In the genomic region with DNA sequence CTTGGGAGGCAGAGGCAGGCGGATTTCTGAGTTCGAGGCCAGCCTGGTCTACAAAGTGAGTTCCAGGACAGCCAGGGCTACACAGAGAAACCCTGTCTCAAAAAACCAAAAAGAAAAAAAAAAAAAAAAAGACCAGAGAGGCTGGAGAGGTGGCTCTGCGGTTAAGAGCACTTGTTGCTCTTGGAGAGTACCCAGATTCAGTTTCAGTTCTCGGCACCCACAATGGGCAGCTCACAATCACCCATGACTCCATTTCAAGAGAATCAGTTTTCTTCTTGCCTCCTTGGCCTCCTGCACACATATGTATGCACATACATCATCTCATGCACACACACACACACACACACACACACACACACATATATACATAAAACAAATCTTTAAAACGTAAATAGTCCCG, we compare ENCODE assay signal across 7 mouse cellular contexts. TPM values are rescaled to one million over a fixed set of nuclear protein-coding genes. Genes with fewer than 3 reads are reported as not detected.
A peak's percentile ranks its signal among the peaks of the same experiment; 100 is the strongest.
DNase-seq lines count a peak whose midpoint lies in the region; ATAC-seq and TF ChIP-seq lines count a peak whose summit lies in the region.
"Not testable (repeated sequence)": the region's sequence is repeated elsewhere in the genome, so short reads cannot be mapped to it uniquely, and the experiment has no call there.

No protein-coding gene starts in this region.

- not testable (repeated sequence) for ATAC-seq in lung, postnatal 0 days

- in situ Hi-C loops in CH12.LX (cut with MboI; ENCODE audit: low pct_ligation_motif_present, low pct_unique_long_range_greater_than_20kb, low sequenced_read_pairs): not testable (repeated sequence)

- not testable (repeated sequence) for TF ChIP-seq POLR2A in CH12.LX (IDR thresholded peaks at IDR 0.05; ENCODE audit: low read depth, low read length)

- peak; percentile 66 for TF ChIP-seq EP300 in CH12.LX (IDR thresholded peaks at IDR 0.05; ENCODE audit: low read length)
- not testable (repeated sequence) for TF ChIP-seq EP300 in lung, postnatal 0 days (IDR thresholded peaks at IDR 0.05)

- not testable (repeated sequence) for TF ChIP-seq RAD21 in CH12.LX (IDR thresholded peaks at IDR 0.05; ENCODE audit: low read depth, low read length)

- peak overlapping the region; percentile 32 for H3K4me2 ChIP-seq in CH12.LX (ENCODE audit: insufficient read depth, low read depth, poor library complexity, severe bottlenecking)
- not testable (repeated sequence) for H3K4me2 ChIP-seq in lung, postnatal 0 days (replicated peaks; ENCODE audit: low read depth, low read length)

- H3K79me2 ChIP-seq in CH12.LX (replicated peaks; ENCODE audit: control insufficient read depth, extremely low read depth, insufficient read depth, poor library complexity, severe bottlenecking): not testable (repeated sequence)

- not testable (repeated sequence) for H3K36me3 ChIP-seq in CH12.LX (replicated peaks in 1 of 2; ENCODE audit: control insufficient read depth in 1 of 2, insufficient read depth in 1 of 2, low read length in 1 of 2); lung, postnatal 0 days (ENCODE audit: insufficient read depth, low read length); splenic B cell, adult 2 months (ENCODE audit: control insufficient read depth, insufficient read depth, low read length, poor library complexity, severe bottlenecking)

- dilution Hi-C loops in CH12.LX (cut with MboI; ENCODE audit: extremely low pct_ligation_motif_present, extremely low pct_unique_long_range_greater_than_20kb, low sequenced_read_pairs): not testable (repeated sequence)

- H3K9me3 ChIP-seq in CH12.LX (replicated peaks; ENCODE audit: low read length); lung, postnatal 0 days (ENCODE audit: low read length): not testable (repeated sequence)

- H3K4me1 ChIP-seq in CH12.LX (ENCODE audit: control insufficient read depth in 1 of 2, insufficient read depth in 2 of 2): peaks cover 16 to 35% of the 10 kb centered on the region in 2 experiments
- H3K4me1 ChIP-seq in lung, postnatal 0 days (ENCODE audit: insufficient read depth, low read depth, low read length): not testable (repeated sequence)

- H3K27ac ChIP-seq in CH12.LX (ENCODE audit: insufficient read depth, low read depth); lung, postnatal 0 days (ENCODE audit: low read length): not testable (repeated sequence)

- TF ChIP-seq CTCF in CH12.LX (conservative IDR thresholded peaks at IDR 0.05 in 1 of 2, IDR thresholded peaks at IDR 0.05 in 1 of 2; ENCODE audit: low read depth in 2 of 2, low read length in 2 of 2); lung, postnatal 0 days (IDR thresholded peaks at IDR 0.05): not testable (repeated sequence)

- H3K4me3 ChIP-seq in CH12.LX (replicated peaks in 1 of 3; ENCODE audit: low read depth in 2 of 3, low read length in 2 of 3, poor library complexity in 1 of 3); lung, postnatal 0 days (ENCODE audit: low read depth, low read length): not testable (repeated sequence)

- not testable (repeated sequence) for H3K27me3 ChIP-seq in CH12.LX (replicated peaks); lung, postnatal 0 days (replicated peaks; ENCODE audit: insufficient read depth, low read length); splenic B cell, adult 2 months (ENCODE audit: control insufficient read depth, insufficient read depth, low read length, poor library complexity, severe bottlenecking)

- 67% methylated on average over 6 of the region's 6 CpGs for WGBS in lung, postnatal 0 days

- peak; percentile 55 for DNase-seq in 3134 (ENCODE audit: extremely low read depth, insufficient read length, low spot score)
- peak; percentile 54 for DNase-seq in A20 (ENCODE audit: low read depth, low spot score)
- peak; percentile 37 for DNase-seq in CD4-positive helper T cell, adult 2 months (ENCODE audit: low read depth, low spot score)
- peak; percentile 50 for DNase-seq in CH12.LX (ENCODE audit: extremely low read depth)
- peak; percentile 69 for DNase-seq in induced T-regulatory cell, adult 2 months (ENCODE audit: low read depth)
- peak; percentile 19 for DNase-seq in lung, postnatal 0 days (ENCODE audit: low spot score)
- peak; percentile 42 for DNase-seq in splenic B cell, adult 2 months (ENCODE audit: low read depth, low spot score)

- H3K9ac ChIP-seq in CH12.LX (ENCODE audit: insufficient read depth, low read depth); lung, postnatal 0 days (replicated peaks; ENCODE audit: low read depth): not testable (repeated sequence)

TF ChIP-seq in CH12.LX, 34 proteins besides CTCF, POLR2A, EP300 and RAD21:
- TF ChIP-seq BHLHE40 (IDR thresholded peaks at IDR 0.05; ENCODE audit: low read depth, low read length): peak; percentile 9; the same call in 1 of the 2 replicates
- peak; percentile 76 for TF ChIP-seq IRF4 (IDR thresholded peaks at IDR 0.05; ENCODE audit: low read depth, low read length)
- peak; percentile 95 for TF ChIP-seq ZNF384 (IDR thresholded peaks at IDR 0.05; ENCODE audit: low read depth, low read length)

RNA-seq across cellular contexts. Expression of gene Ywhae, which starts 5.0 kb away (rescaled TPM):
- total RNA-seq in CH12.LX (2012; rRNA removed) (348 and 421 TPM in 2 replicates), CH12.LX (2014; rRNA removed) (129 and 130 TPM in 2 replicates)
- polyA plus RNA-seq in CH12.LX (2012; ENCODE audit: insufficient read length, low read depth): 1,436 and 1,665 TPM in 2 replicates
- 453 and 499 TPM in 2 replicates for polyA plus RNA-seq in lung, postnatal 0 days (2015; fragmentation: Nextera tagmentation; extraction: Ambion mirVana)

RNA-seq across cellular contexts. Expression of gene Crk, which starts 48.6 kb away (rescaled TPM):
- total RNA-seq in CH12.LX (2012; rRNA removed) (37.8 and 42.2 TPM in 2 replicates), CH12.LX (2014; rRNA removed) (39.9 and 44.3 TPM in 2 replicates)
- 44.6 and 46.1 TPM in 2 replicates for polyA plus RNA-seq in CH12.LX (2012; ENCODE audit: insufficient read length, low read depth)
- 83.8 and 90.3 TPM in 2 replicates for polyA plus RNA-seq in lung, postnatal 0 days (2015; fragmentation: Nextera tagmentation; extraction: Ambion mirVana)

Comparison
In these comparisons a context has a peak if more than half of its experiments do, and no peak if none do; other contexts are left out.
1. DNase-seq: peak in every context shown above with its lines; median percentile 69 in induced T-regulatory cell, adult 2 months; 55 in 3134; 54 in A20; 50 in CH12.LX; 42 in splenic B cell, adult 2 months; 37 in CD4-positive helper T cell, adult 2 months; 19 in lung, postnatal 0 days.